Mouse (Mus musculus): Measurements from ENCODE around the gene Mbl1. TPM values are rescaled to one million over a fixed set of nuclear protein-coding genes. Genes with fewer than 3 reads are reported as not detected.

Gene Mbl1
- total RNA-seq, 1 experiment from 2014 or later = not detected

GRCm38 (mm10) chr14:41174802-41175201, 23.5 kb downstream of the Mbl1 start:
- ATAC-seq (replicated peaks; ENCODE audit: insufficient number of reproducible peaks, low FRiP score, low TSS enrichment, poor library complexity, severe bottlenecking) = no peak

GRCm38 (mm10) chr14:41185059-41185821, 34.0 kb downstream of the Mbl1 start, which contains the start of gene Sftpd:
Gene Sftpd, minus strand, starts transcription at chr14:41185149.
- no peak for ATAC-seq (replicated peaks; ENCODE audit: insufficient number of reproducible peaks, low FRiP score, low TSS enrichment, poor library complexity, severe bottlenecking)

GRCm38 (mm10) chr14:41189496-41189895, 38.2 kb downstream of the Mbl1 start:
- no peak for ATAC-seq (replicated peaks; ENCODE audit: insufficient number of reproducible peaks, low FRiP score, low TSS enrichment, poor library complexity, severe bottlenecking)

- ATAC-seq (replicated peaks; ENCODE audit: insufficient number of reproducible peaks, low FRiP score, low TSS enrichment, poor library complexity, severe bottlenecking) = no peak
These were observed 46.9 kb downstream of the Mbl1 start for GRCm38 (mm10) chr14:41198037-41198730.

Other genes with a start within 250 kb of the Mbl1 start
- gene Tspan14, start 184.7 kb upstream of the Mbl1 start, total RNA-seq (2017) = 52.3 to 82.1 TPM (median 68.3 TPM) in 3 replicates
- gene Fam213a, start 137.7 kb upstream of the Mbl1 start, total RNA-seq (2017) = 21.0 to 81.0 TPM (median 74.2 TPM) in 3 replicates
- not detected in 3 replicates for gene Dydc2, start 82.2 kb upstream of the Mbl1 start, total RNA-seq (2017)
- not detected in 3 replicates for gene Dydc1, start 78.5 kb upstream of the Mbl1 start, total RNA-seq (2017)
- gene Mat1a, start 46.4 kb upstream of the Mbl1 start, total RNA-seq (2017) = not detected in 3 replicates
- not detected in 3 replicates for gene Sftpa1, start 19.7 kb upstream of the Mbl1 start, total RNA-seq (2017)
- not detected in 3 replicates for gene Sftpd, start 33.7 kb downstream of the Mbl1 start, total RNA-seq (2017)
- not detected in 3 replicates for gene Gm2832, start 127.3 kb downstream of the Mbl1 start, total RNA-seq (2017)
- gene Gm5798, start 197.2 kb downstream of the Mbl1 start, total RNA-seq (2017) = not detected in 3 replicates
- gene Gm7945, start 234.9 kb downstream of the Mbl1 start, total RNA-seq (2017) = not detected in 3 replicates

Data from monocyte, adult 5-6 weeks (primary cell).